Mouse (Mus musculus) bone marrow, adult 2 months (tissue): ENCODE results near the gene Igfbp7. TPM values are rescaled to one million over a fixed set of nuclear protein-coding genes. Genes with fewer than 3 reads are reported as not detected.
"Not testable (repeated sequence)": the region's sequence is repeated elsewhere in the genome, so short reads cannot be mapped to it uniquely, and the experiment has no call there.

ENCODE experiments used
- H3K27ac ChIP-seq: fragments of 200-500 bp; 2 replicates; pipeline ENCODE4 v1.5.1; 2012; ENCODE audit warnings: low read depth, mild to moderate bottlenecking, control low read depth, inconsistent platforms, low read length; ENCODE audit not compliant: control insufficient read depth, poor library complexity, insufficient read depth
- H3K4me1 ChIP-seq: fragments of 200-500 bp; 2 replicates; pipeline ENCODE4 v1.6.1; 2011; ENCODE audit warnings: low read length; ENCODE audit not compliant: control insufficient read depth, insufficient read depth
- H3K4me3 ChIP-seq: fragments of 200-500 bp; replicated peaks from 2 replicates; pipeline ENCODE3; 2011; ENCODE audit warnings: mild to moderate bottlenecking, low read depth, low read length, control low read depth; ENCODE audit not compliant: control insufficient read depth
- CTCF ChIP-seq: fragments of 200-500 bp; IDR thresholded peaks from 2 replicates; pipeline ENCODE4 v1.5.1; 2011; ENCODE audit warnings: low read length, control low read depth; ENCODE audit not compliant: control insufficient read depth, insufficient read depth
- POLR2A ChIP-seq: fragments of 200-500 bp; IDR thresholded peaks from 2 replicates; pipeline ENCODE4 v1.6.1; 2011; ENCODE audit warnings: low read depth, mild to moderate bottlenecking, control low read depth, low read length, borderline replicate concordance; ENCODE audit not compliant: control insufficient read depth
- WGBS: fragments of 180-500 bp; shearing (Covaris S2); methylation state at CpG from one replicate; pipeline ENCODE4 v1.1.7; 2018; 5-methylcytosine and 5-hydroxymethylcytosine counted together
- polyA plus RNA-seq: library from polyadenylated mRNA; stranded (reverse); fragments of >200 nt; gene quantifications from 2 replicates; pipeline ENCODE4 v1.2.4, GENCODE M21; 2011; ENCODE audit warnings: low replicate concordance; ENCODE audit not compliant: missing spikeins, insufficient read depth, insufficient read length

Igfbp7 gene
- polyA plus RNA-seq, 1 experiment = 24.2 TPM

GRCm38 (mm10) chr5:77425721-77426500 is 18.1 kb upstream of the Igfbp7 start:
- Histone ChIP-seq H3K4me1 (no peaks in the 10 kb centered on the region; the same call in 1 of the 2 replicates), H3K27ac (no peak overlapping the region), H3K4me3 (no peak overlapping the region)
- TF ChIP-seq CTCF (no peak), POLR2A (no peak)
- WGBS = 56% methylated on average over 7 of the region's 7 CpGs

DNA sequence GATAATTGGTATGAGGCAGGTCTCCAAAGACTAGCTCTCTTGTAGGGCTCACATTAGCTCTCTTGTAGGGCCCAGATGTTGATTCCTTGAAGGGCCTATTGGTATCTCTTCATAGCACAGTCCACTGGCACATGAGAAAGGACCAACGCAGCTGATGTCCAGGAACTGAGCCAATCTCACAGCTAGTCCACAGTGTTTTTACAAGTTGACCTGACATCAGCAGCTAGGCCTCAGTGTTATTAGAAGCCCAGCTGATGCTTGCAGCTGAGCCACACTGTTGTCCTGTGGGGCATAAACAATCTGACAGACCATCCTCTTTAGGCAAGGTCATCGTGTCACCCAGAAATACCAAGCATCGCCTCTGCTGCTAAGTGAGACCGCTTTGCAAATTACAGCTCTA is 11.7 kb upstream of the Igfbp7 start:
- not testable (repeated sequence) for H3K27ac ChIP-seq, H3K4me1 ChIP-seq, H3K4me3 ChIP-seq
- WGBS = 72% methylated on average over 4 of the region's 4 CpGs

- WGBS = 74% methylated on average over 6 of the region's 6 CpGs
- no peak overlapping the region for H3K27ac ChIP-seq
- no peak overlapping the region for H3K4me3 ChIP-seq
- TF ChIP-seq CTCF = no peak
- no peak for TF ChIP-seq POLR2A
- no peaks in the 10 kb centered on the region for H3K4me1 ChIP-seq
Measured at GRCm38 (mm10) chr5:77416058-77416457, 8.2 kb upstream of the Igfbp7 start.

- WGBS = 81% methylated on average over 6 of the region's 6 CpGs
- Histone ChIP-seq H3K4me1 (no peaks in the 10 kb centered on the region), H3K27ac (no peak overlapping the region), H3K4me3 (no peak overlapping the region)
- no peak for TF ChIP-seq POLR2A
Measured at GRCm38 (mm10) chr5:77408530-77408929, 689 bp upstream of the Igfbp7 start.

- 62% methylated on average over 5 of the region's 5 CpGs for WGBS
- no peaks in the 10 kb centered on the region for H3K4me1 ChIP-seq
- H3K4me3 ChIP-seq = no peak overlapping the region
- H3K27ac ChIP-seq = no peak overlapping the region
- no peak for TF ChIP-seq CTCF
- no peak for TF ChIP-seq POLR2A
Measured at GRCm38 (mm10) chr5:77406371-77406871, 1.4 kb downstream of the Igfbp7 start.

- WGBS = 33% methylated on average over 5 of the region's 5 CpGs
Measured at GRCm38 (mm10) chr5:77405455-77406057, 2.3 kb downstream of the Igfbp7 start.

DNA sequence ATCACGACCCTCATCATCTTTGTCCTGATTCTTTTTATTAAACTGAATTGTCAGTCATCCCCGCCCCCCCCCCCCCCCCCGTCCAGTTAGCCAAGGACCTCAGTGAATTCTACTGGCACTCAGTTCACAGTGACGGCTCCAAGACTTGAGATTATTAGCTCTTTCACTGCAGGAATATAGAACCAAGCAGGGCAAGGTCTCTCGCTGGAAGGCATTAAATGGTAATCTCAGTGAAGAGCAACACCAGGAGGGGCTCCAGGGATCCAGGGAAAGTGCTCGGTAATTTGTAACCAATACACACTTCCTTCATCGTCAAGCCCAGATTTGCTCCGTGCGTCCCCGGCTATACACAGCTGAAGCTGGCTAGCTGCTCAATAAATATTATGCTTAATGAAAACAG is 2.9 kb downstream of the Igfbp7 start:
- 80% methylated on average over 10 of the region's 10 CpGs for WGBS
- Histone ChIP-seq H3K27ac (no peak overlapping the region), H3K4me1 (no peaks in the 10 kb centered on the region), H3K4me3 (no peak overlapping the region)
- TF ChIP-seq CTCF (no peak), POLR2A (no peak)

More at GRCm38 (mm10) chr5:77405455-77406057, 2.3 kb downstream of the Igfbp7 start:
- no peak overlapping the region for H3K27ac ChIP-seq
- TF ChIP-seq POLR2A = no peak
- no peak for TF ChIP-seq CTCF
- no peak overlapping the region for H3K4me3 ChIP-seq
- no peaks in the 10 kb centered on the region for H3K4me1 ChIP-seq

DNA sequence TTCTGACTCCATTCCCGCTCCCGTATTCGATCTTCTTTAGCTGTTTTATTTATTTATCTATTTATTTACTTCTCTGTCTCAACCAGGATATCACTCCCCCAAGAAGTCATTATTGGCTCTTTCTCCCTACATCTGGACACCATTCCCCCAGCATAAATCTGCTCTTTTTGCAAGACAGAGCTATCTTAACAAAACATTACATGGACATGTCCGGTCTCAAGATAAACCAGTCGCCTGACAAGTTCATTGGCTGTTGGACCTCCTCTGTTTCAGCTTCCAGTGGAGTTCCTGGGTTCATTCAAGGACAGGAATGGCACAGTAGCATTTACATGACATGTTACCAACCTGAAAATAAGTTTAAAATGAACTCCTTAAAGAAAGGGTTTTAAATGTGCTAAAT is 4.9 kb downstream of the Igfbp7 start:
- TF ChIP-seq POLR2A (no peak), CTCF (no peak)
- WGBS = 85% methylated on average over 5 of the region's 5 CpGs
- Histone ChIP-seq H3K4me1 (no peaks in the 10 kb centered on the region), H3K4me3 (no peak overlapping the region), H3K27ac (no peak overlapping the region)

DNA sequence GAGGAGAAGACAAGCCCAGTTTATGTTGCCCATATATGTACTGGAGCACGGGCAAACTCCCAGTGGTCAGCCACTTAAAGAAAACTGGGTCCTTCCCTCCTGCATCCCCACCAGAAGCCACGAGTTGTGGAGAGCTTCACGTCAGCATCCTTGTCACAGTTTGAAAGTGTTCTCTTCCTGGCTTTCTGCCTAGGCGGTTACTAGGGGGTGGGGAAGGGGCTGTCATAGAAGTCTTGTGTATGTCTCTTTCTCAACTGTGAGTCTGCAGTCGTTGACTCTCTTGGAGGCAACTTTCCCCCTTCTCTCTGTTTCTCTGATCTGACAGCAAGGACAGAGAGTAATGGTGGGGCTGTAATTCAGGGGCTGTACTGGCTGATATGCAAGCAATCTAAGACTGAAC is 5.7 kb downstream of the Igfbp7 start:
- WGBS = 39% methylated on average over 5 of the region's 5 CpGs
- H3K27ac ChIP-seq = no peak overlapping the region

More for the DNA sequence above, 5.7 kb downstream of the Igfbp7 start:
- no peak overlapping the region for H3K4me3 ChIP-seq
- no peak for TF ChIP-seq POLR2A
- no peak for TF ChIP-seq CTCF
- H3K4me1 ChIP-seq = no peaks in the 10 kb centered on the region
